Mouse (Mus musculus): ENCODE data around the gene Nupl1. TPM values are rescaled to one million over a fixed set of nuclear protein-coding genes. Genes with fewer than 3 reads are reported as not detected.

The Nupl1 gene
- polyA plus RNA-seq, 1 experiment from 2014 or later = not detected

DNA sequence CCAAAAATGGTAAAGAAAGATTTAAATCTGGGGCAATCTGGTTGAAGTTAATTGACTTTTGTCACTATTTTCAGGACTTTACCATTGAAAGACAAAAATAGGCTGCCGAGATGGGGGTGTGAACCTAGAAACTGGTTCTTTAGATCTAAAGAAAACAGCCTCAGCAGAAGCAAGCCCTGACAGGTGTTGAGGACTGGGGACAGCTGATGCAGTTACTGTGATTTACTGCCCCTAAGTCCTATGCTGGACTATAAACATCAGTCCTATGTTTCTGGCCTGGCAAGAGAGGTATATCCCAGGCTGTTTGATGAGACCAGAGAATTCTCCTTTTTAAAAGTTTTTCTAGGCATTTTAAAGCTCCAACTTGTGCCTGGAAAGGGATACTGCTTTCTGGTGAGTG is 37.2 kb downstream of the Nupl1 start:
- H3K4me1 ChIP-seq (ENCODE audit: control insufficient read depth, insufficient read depth, low read length) = no peaks in the 10 kb centered on the region
- H3K27ac ChIP-seq (replicated peaks; ENCODE audit: low read depth, low read length) = no peak overlapping the region
- no peaks in the 10 kb centered on the region for H3K27me3 ChIP-seq (replicated peaks; ENCODE audit: control insufficient read depth, insufficient read depth, low read length)
- H3K4me3 ChIP-seq (ENCODE audit: low read depth, low read length) = no peak overlapping the region
- DNase-seq (ENCODE audit: low spot score) (peak; percentile 24), ATAC-seq (ENCODE audit: low read depth) (no peak)
- no peak overlapping the region for H3K4me2 ChIP-seq (ENCODE audit: low read depth, low read length)
- WGBS = 74% methylated on average over 1 of the region's 1 CpGs
- H3K36me3 ChIP-seq (ENCODE audit: control insufficient read depth, insufficient read depth, low read length) = peaks cover 10% of the 10 kb centered on the region
- H3K9ac ChIP-seq (ENCODE audit: low read depth, low read length) = no peak overlapping the region
- no peaks in the 10 kb centered on the region for H3K9me3 ChIP-seq (ENCODE audit: control insufficient read depth, low read length)

GRCm38 (mm10) chr14:60209166-60209565 is 42.1 kb downstream of the Nupl1 start:
- Histone ChIP-seq H3K9me3 (ENCODE audit: control insufficient read depth, low read length) (no peaks in the 10 kb centered on the region), H3K27me3 (replicated peaks; ENCODE audit: control insufficient read depth, insufficient read depth, low read length) (no peaks in the 10 kb centered on the region), H3K27ac (replicated peaks; ENCODE audit: low read depth, low read length) (no peak overlapping the region)

DNA sequence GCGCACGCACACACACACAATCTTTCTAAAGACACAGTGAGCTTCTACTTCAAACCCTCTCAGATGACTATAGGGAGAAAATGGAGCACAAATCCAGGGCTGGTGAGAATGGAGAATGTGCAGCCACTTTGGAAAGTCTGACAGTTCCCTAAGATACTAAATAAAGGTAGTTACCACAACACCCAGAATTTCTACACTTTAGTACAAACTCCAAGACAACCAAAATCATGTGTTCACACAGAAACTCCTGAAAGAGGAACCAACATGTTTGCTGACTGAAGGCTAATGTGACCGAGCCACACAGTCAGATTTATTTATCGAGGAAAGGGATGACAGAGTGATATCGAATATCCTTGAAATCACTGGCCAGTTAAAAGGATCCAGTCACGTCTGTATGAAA is 46.2 kb downstream of the Nupl1 start:
- no peak for DNase-seq (ENCODE audit: low spot score)
- Histone ChIP-seq H3K9ac (ENCODE audit: low read depth, low read length) (no peak overlapping the region), H3K36me3 (ENCODE audit: control insufficient read depth, insufficient read depth, low read length) (no peaks in the 10 kb centered on the region), H3K4me2 (ENCODE audit: low read depth, low read length) (no peak overlapping the region), H3K27ac (replicated peaks; ENCODE audit: low read depth, low read length) (no peak overlapping the region), H3K4me3 (ENCODE audit: low read depth, low read length) (no peak overlapping the region), H3K9me3 (ENCODE audit: control insufficient read depth, low read length) (no peaks in the 10 kb centered on the region), H3K27me3 (replicated peaks; ENCODE audit: control insufficient read depth, insufficient read depth, low read length) (no peaks in the 10 kb centered on the region), H3K4me1 (ENCODE audit: control insufficient read depth, insufficient read depth, low read length) (no peaks in the 10 kb centered on the region)
- ATAC-seq (ENCODE audit: low read depth) = no peak
- WGBS = 75% methylated on average over 6 of the region's 6 CpGs

More at GRCm38 (mm10) chr14:60209166-60209565, 42.1 kb downstream of the Nupl1 start:
- Histone ChIP-seq H3K9ac (ENCODE audit: low read depth, low read length) (no peak overlapping the region), H3K4me2 (ENCODE audit: low read depth, low read length) (no peak overlapping the region), H3K4me3 (ENCODE audit: low read depth, low read length) (no peak overlapping the region), H3K36me3 (ENCODE audit: control insufficient read depth, insufficient read depth, low read length) (no peaks in the 10 kb centered on the region), H3K4me1 (ENCODE audit: control insufficient read depth, insufficient read depth, low read length) (no peaks in the 10 kb centered on the region)
- WGBS = 87% methylated on average over 7 of the region's 7 CpGs
- DNase-seq (ENCODE audit: low spot score) (no peak), ATAC-seq (ENCODE audit: low read depth) (no peak)

DNA sequence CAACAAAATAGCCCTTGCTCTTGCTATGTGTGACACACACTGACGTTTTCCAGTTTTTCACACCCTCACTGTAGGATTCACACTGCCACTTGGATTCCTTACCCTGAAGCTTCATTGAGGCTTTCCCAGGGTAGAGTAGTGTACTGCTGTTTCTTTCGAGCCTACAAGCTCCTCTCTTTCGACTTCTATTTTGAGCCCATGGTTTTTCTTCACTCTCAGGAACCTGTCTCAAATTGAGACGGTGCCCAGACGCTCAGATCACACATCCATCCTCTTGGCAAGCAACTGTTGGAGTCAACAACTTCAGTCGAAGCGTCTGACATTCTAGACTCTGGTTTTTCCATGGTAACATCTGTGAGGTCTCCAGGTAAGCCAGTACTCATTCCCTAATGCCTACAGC is 54.3 kb downstream of the Nupl1 start, which contains the start of gene Atp8a2:
Gene Atp8a2, minus strand, starts transcription at position 296 of the 400 bp plus-strand sequence.
- Histone ChIP-seq H3K27ac (replicated peaks; ENCODE audit: low read depth, low read length) (no peak within 1 kb of the TSS), H3K4me2 (ENCODE audit: low read depth, low read length) (no peak within 1 kb of the TSS), H3K9me3 (ENCODE audit: control insufficient read depth, low read length) (no peaks in the 10 kb centered on the region), H3K9ac (ENCODE audit: low read depth, low read length) (no peak within 1 kb of the TSS), H3K27me3 (replicated peaks; ENCODE audit: control insufficient read depth, insufficient read depth, low read length) (no peaks in the 10 kb centered on the region), H3K4me3 (ENCODE audit: low read depth, low read length) (no peak within 1 kb of the TSS), H3K36me3 (ENCODE audit: control insufficient read depth, insufficient read depth, low read length) (no peaks in the 10 kb centered on the region), H3K4me1 (ENCODE audit: control insufficient read depth, insufficient read depth, low read length) (no peaks in the 10 kb centered on the region)
- WGBS = 79% methylated on average over 7 of the region's 7 CpGs
- ATAC-seq (ENCODE audit: low read depth) (no peak), DNase-seq (ENCODE audit: low spot score) (no peak)

- no peak for DNase-seq (ENCODE audit: low spot score)
- Histone ChIP-seq H3K4me3 (ENCODE audit: low read depth, low read length) (no peak overlapping the region), H3K9ac (ENCODE audit: low read depth, low read length) (no peak overlapping the region), H3K36me3 (ENCODE audit: control insufficient read depth, insufficient read depth, low read length) (no peaks in the 10 kb centered on the region), H3K27ac (replicated peaks; ENCODE audit: low read depth, low read length) (no peak overlapping the region), H3K9me3 (ENCODE audit: control insufficient read depth, low read length) (no peaks in the 10 kb centered on the region), H3K4me2 (ENCODE audit: low read depth, low read length) (no peak overlapping the region), H3K27me3 (replicated peaks; ENCODE audit: control insufficient read depth, insufficient read depth, low read length) (no peaks in the 10 kb centered on the region), H3K4me1 (ENCODE audit: control insufficient read depth, insufficient read depth, low read length) (no peaks in the 10 kb centered on the region)
- no peak for ATAC-seq (ENCODE audit: low read depth)
- WGBS = 88% methylated on average over 5 of the region's 5 CpGs
These were observed 55.2 kb downstream of the Nupl1 start for GRCm38 (mm10) chr14:60195999-60196398.

GRCm38 (mm10) chr14:60194606-60195005 is 56.6 kb downstream of the Nupl1 start:
- no peaks in the 10 kb centered on the region for H3K9me3 ChIP-seq (ENCODE audit: control insufficient read depth, low read length)
- 88% methylated on average over 1 of the region's 1 CpGs for WGBS
- no peaks in the 10 kb centered on the region for H3K36me3 ChIP-seq (ENCODE audit: control insufficient read depth, insufficient read depth, low read length)
- no peak overlapping the region for H3K4me3 ChIP-seq (ENCODE audit: low read depth, low read length)
- H3K9ac ChIP-seq (ENCODE audit: low read depth, low read length) = no peak overlapping the region
- DNase-seq (ENCODE audit: low spot score) = no peak
- no peak overlapping the region for H3K4me2 ChIP-seq (ENCODE audit: low read depth, low read length)
- H3K27me3 ChIP-seq (replicated peaks; ENCODE audit: control insufficient read depth, insufficient read depth, low read length) = no peaks in the 10 kb centered on the region
- H3K4me1 ChIP-seq (ENCODE audit: control insufficient read depth, insufficient read depth, low read length) = no peaks in the 10 kb centered on the region
- no peak overlapping the region for H3K27ac ChIP-seq (replicated peaks; ENCODE audit: low read depth, low read length)
- no peak for ATAC-seq (ENCODE audit: low read depth)

GRCm38 (mm10) chr14:60189771-60190170 is 61.5 kb downstream of the Nupl1 start:
- Histone ChIP-seq H3K4me1 (ENCODE audit: control insufficient read depth, insufficient read depth, low read length) (no peaks in the 10 kb centered on the region), H3K27ac (replicated peaks; ENCODE audit: low read depth, low read length) (no peak overlapping the region), H3K9ac (ENCODE audit: low read depth, low read length) (no peak overlapping the region), H3K9me3 (ENCODE audit: control insufficient read depth, low read length) (no peaks in the 10 kb centered on the region), H3K4me3 (ENCODE audit: low read depth, low read length) (no peak overlapping the region), H3K4me2 (ENCODE audit: low read depth, low read length) (no peak overlapping the region), H3K36me3 (ENCODE audit: control insufficient read depth, insufficient read depth, low read length) (no peaks in the 10 kb centered on the region), H3K27me3 (replicated peaks; ENCODE audit: control insufficient read depth, insufficient read depth, low read length) (no peaks in the 10 kb centered on the region)
- 67% methylated on average over 5 of the region's 5 CpGs for WGBS
- DNase-seq (ENCODE audit: low spot score) (peak; percentile 26), ATAC-seq (ENCODE audit: low read depth) (no peak)

- ATAC-seq (ENCODE audit: low read depth) (no peak), DNase-seq (ENCODE audit: low spot score) (no peak)
- no peak overlapping the region for H3K27ac ChIP-seq (replicated peaks; ENCODE audit: low read depth, low read length)
- no peaks in the 10 kb centered on the region for H3K9me3 ChIP-seq (ENCODE audit: control insufficient read depth, low read length)
- no peaks in the 10 kb centered on the region for H3K27me3 ChIP-seq (replicated peaks; ENCODE audit: control insufficient read depth, insufficient read depth, low read length)
- H3K9ac ChIP-seq (ENCODE audit: low read depth, low read length) = no peak overlapping the region
- no peaks in the 10 kb centered on the region for H3K4me1 ChIP-seq (ENCODE audit: control insufficient read depth, insufficient read depth, low read length)
- 78% methylated on average over 5 of the region's 5 CpGs for WGBS
- H3K36me3 ChIP-seq (ENCODE audit: control insufficient read depth, insufficient read depth, low read length) = no peaks in the 10 kb centered on the region
- H3K4me2 ChIP-seq (ENCODE audit: low read depth, low read length) = no peak overlapping the region
- no peak overlapping the region for H3K4me3 ChIP-seq (ENCODE audit: low read depth, low read length)
These were observed 62.9 kb downstream of the Nupl1 start for GRCm38 (mm10) chr14:60188201-60188825.

DNA sequence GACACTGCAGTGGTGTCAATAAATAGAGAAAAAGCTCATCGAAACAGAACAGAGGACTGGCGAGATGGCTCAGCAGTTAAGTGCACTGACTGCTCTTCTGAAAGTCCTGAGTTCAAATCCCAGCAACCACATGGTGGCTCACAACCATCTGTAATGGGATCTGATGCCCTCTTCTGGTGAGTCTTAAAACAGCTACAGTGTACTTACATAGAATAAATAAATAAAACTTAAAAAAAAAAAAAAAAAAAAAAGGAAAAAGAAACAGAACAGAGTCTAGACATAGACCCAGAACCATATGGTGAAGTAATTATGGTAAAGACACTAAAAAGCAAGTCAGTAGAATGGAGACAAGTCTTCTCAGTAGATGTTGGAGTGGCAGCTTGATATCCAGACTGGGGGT is 69.9 kb downstream of the Nupl1 start:
- no peaks in the 10 kb centered on the region for H3K36me3 ChIP-seq (ENCODE audit: control insufficient read depth, insufficient read depth, low read length)
- H3K27me3 ChIP-seq (replicated peaks; ENCODE audit: control insufficient read depth, insufficient read depth, low read length) = peaks cover 24% of the 10 kb centered on the region
- ATAC-seq (ENCODE audit: low read depth) = no peak
- H3K4me2 ChIP-seq (ENCODE audit: low read depth, low read length) = no peak overlapping the region
- H3K4me1 ChIP-seq (ENCODE audit: control insufficient read depth, insufficient read depth, low read length) = 0 out of 2 replicates have a peak, but pooled peaks cover 3% of the 10 kb centered on the region
- no peaks in the 10 kb centered on the region for H3K9me3 ChIP-seq (ENCODE audit: control insufficient read depth, low read length)
- WGBS = 93% methylated on average over 2 of the region's 2 CpGs
- no peak overlapping the region for H3K9ac ChIP-seq (ENCODE audit: low read depth, low read length)
- DNase-seq (ENCODE audit: low spot score) = no peak
- no peak overlapping the region for H3K4me3 ChIP-seq (ENCODE audit: low read depth, low read length)
- H3K27ac ChIP-seq (replicated peaks; ENCODE audit: low read depth, low read length) = no peak overlapping the region
